8 mouse cellular contexts compared by ENCODE assay signal in genomic region chr4:88550161-88550945, GRCm38 (mm10). TPM values are rescaled to one million over a fixed set of nuclear protein-coding genes. Genes with fewer than 3 reads are reported as not detected.
A peak's percentile ranks its signal among the peaks of the same experiment; 100 is the strongest.
DNase-seq lines count a peak whose midpoint lies in the region; ATAC-seq and TF ChIP-seq lines count a peak whose summit lies in the region.

No protein-coding gene starts in this region.

- no peak overlapping the region for H3K27ac ChIP-seq in cortical plate, adult 2 months (ENCODE audit: insufficient read depth, low read length)
- no peak overlapping the region for H3K27ac ChIP-seq in left cerebral cortex, adult 2 months

- peak overlapping the region; percentile 28 for H3K4me3 ChIP-seq in cortical plate, adult 2 months (ENCODE audit: insufficient read depth, low read length)
- peak overlapping the region; percentile 38 for H3K4me3 ChIP-seq in left cerebral cortex, adult 2 months

- no peaks in the 10 kb centered on the region for H3K4me1 ChIP-seq in cortical plate, adult 2 months (ENCODE audit: control insufficient read depth, insufficient read depth, low read length)

- DNase-seq in adrenal gland, adult (ENCODE audit: inconsistent age in 2 of 2, low spot score in 1 of 2): peak; percentile 79 to 94
- DNase-seq in gastrocnemius, adult 8-10 months (ENCODE audit: low spot score in 2 of 2): peak; percentile 57 to 63
- DNase-seq in hindlimb bud, embryonic 11.5 days (ENCODE audit: extremely low spot score, low read depth, low spot score): peak; percentile 12
- peak; percentile 44 to 45 for DNase-seq in left cerebral cortex, adult 2 months (ENCODE audit: extremely low spot score in 1 of 2, low spot score in 2 of 2)
- peak; percentile 67 for DNase-seq in right cerebral cortex, adult 18-20 months
- peak; percentile 60 to 78 for DNase-seq in urinary bladder, postnatal 36 days (ENCODE audit: low spot score in 2 of 2)

- TF ChIP-seq CTCF in cortical plate, adult 2 months (IDR thresholded peaks at IDR 0.05; ENCODE audit: extremely low read depth, insufficient read depth, low read length): peak; percentile 59
- TF ChIP-seq CTCF in left cerebral cortex, adult 2 months (IDR thresholded peaks at IDR 0.05): peak; percentile 59

- no peak for TF ChIP-seq POLR2A in cortical plate, adult 2 months (IDR thresholded peaks at IDR 0.05; ENCODE audit: extremely low read depth, insufficient read depth, low read length)

- ATAC-seq in megakaryocyte, adult 5-6 weeks (ENCODE audit: poor library complexity, severe bottlenecking): peak; percentile 99

- intact Hi-C loops in left cerebral cortex, adult 2 months (cut with DNase I): loop anchor here (1.0 kb wide), 1 partner anchor 91 kb away; no protein-coding TSS in a partner anchor

RNA-seq across cellular contexts. Expression of gene Ifna15, which starts 7.7 kb away (rescaled TPM):
- not detected in 2 replicates for polyA plus RNA-seq in cortical plate, adult 2 months (2012; rRNA removed)
- not detected for total RNA-seq in gastrocnemius, adult 8-10 months (2022)
- not detected for total RNA-seq in left cerebral cortex, adult 2 months (2021)
- not detected in 2 replicates for total RNA-seq in megakaryocyte, adult 5-6 weeks (2015)
- not detected in 2 replicates for total RNA-seq in megakaryocyte, adult 5-6 weeks (2017)

RNA-seq across cellular contexts. Expression of gene Ifna14, which starts 21.2 kb away (rescaled TPM):
- polyA plus RNA-seq in cortical plate, adult 2 months (2012; rRNA removed): not detected in 2 replicates
- total RNA-seq in gastrocnemius, adult 8-10 months (2022): not detected
- not detected for total RNA-seq in left cerebral cortex, adult 2 months (2021)
- total RNA-seq in megakaryocyte, adult 5-6 weeks (2015): not detected in 2 replicates
- not detected in 2 replicates for total RNA-seq in megakaryocyte, adult 5-6 weeks (2017)

RNA-seq across cellular contexts. Expression of gene Ifnb1, which starts 27.8 kb away (rescaled TPM):
- not detected in 2 replicates for polyA plus RNA-seq in cortical plate, adult 2 months (2012; rRNA removed)
- not detected for total RNA-seq in gastrocnemius, adult 8-10 months (2022)
- total RNA-seq in left cerebral cortex, adult 2 months (2021): not detected
- total RNA-seq in megakaryocyte, adult 5-6 weeks (2015): not detected in 2 replicates
- not detected in 2 replicates for total RNA-seq in megakaryocyte, adult 5-6 weeks (2017)

RNA-seq across cellular contexts. Expression of gene Ifna9, which starts 41.8 kb away (rescaled TPM):
- polyA plus RNA-seq in cortical plate, adult 2 months (2012; rRNA removed): not detected in 2 replicates
- total RNA-seq in gastrocnemius, adult 8-10 months (2022): not detected
- total RNA-seq in left cerebral cortex, adult 2 months (2021): not detected
- total RNA-seq in megakaryocyte, adult 5-6 weeks (2015): not detected in 2 replicates
- total RNA-seq in megakaryocyte, adult 5-6 weeks (2017): not detected in 2 replicates

RNA-seq across cellular contexts. Expression of gene Ifna12, which starts 52.8 kb away (rescaled TPM):
- polyA plus RNA-seq in cortical plate, adult 2 months (2012; rRNA removed): not detected in 2 replicates
- total RNA-seq in gastrocnemius, adult 8-10 months (2022): not detected
- not detected for total RNA-seq in left cerebral cortex, adult 2 months (2021)
- not detected in 2 replicates for total RNA-seq in megakaryocyte, adult 5-6 weeks (2015)
- not detected in 2 replicates for total RNA-seq in megakaryocyte, adult 5-6 weeks (2017)

Comparison
In these comparisons a context has a peak if more than half of its experiments do, and no peak if none do; other contexts are left out.
1. DNase-seq: peak in every context shown above with its lines; median percentile 86 in adrenal gland, adult; 69 in urinary bladder, postnatal 36 days; 67 in right cerebral cortex, adult 18-20 months; 60 in gastrocnemius, adult 8-10 months; 44 in left cerebral cortex, adult 2 months; 12 in hindlimb bud, embryonic 11.5 days.